In the genomic region with DNA sequence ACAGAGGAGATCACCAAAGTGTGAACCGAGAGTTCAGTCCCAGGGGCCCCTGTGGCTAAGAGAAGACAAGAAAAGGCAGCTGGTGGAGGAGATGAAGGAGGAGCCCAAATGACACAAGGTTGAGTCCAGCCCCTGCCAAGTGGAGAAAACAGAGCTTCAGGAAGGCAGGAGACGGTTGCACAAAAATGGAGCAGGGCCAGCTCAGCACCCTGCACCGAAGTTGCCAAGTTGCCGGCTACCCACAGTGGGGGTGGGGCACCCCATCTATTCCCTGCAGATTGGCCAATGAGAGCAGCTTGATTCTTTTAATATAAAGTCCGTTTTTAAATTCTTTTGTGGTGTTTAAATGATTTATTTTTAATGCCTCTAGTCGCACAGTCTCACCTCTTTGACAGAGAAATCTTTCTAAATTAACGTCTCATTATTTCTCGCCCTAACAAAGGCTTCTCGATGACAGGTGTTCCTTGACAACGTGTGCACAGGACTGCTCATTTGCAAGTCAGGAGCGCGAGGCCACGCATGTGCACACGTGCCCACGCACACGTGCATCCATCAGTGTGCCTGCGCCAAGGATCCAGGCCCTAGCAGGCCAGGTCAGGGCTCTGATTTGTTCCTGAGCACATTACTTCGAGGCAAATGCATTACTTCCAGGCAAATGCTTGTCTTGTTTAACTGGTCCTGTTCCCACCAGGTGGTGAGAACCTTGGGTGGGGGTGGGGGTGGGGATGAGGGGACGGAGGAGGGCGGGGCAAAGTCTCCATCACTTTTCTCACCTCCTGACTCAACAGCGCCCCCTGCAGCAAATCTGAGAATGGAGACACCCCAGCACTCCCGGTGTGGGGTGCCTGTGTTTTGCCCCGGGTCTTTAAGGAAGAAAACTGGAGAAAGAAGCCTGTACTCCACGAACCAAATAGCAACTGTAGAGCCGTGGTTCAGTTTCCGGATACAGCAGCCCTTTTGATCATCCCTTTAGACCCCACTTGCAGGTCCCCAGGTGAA, we compare ENCODE assay signal across 16 mouse cellular contexts. TPM values are rescaled to one million over a fixed set of nuclear protein-coding genes. Genes with fewer than 3 reads are reported as not detected.
A peak's percentile ranks its signal among the peaks of the same experiment; 100 is the strongest.
DNase-seq lines count a peak whose midpoint lies in the region; ATAC-seq and TF ChIP-seq lines count a peak whose summit lies in the region.
"Had no signal": no experiment of that assay in that cellular context is flagged by ENCODE, and none has a peak within 500 bp of the region (broad histone marks: within the 10 kb centered on the region; RNA-seq: fewer than 3 reads in every experiment).

No protein-coding gene starts in this region.

- no peaks in the 10 kb centered on the region for H3K9me3 ChIP-seq in heart, embryonic 12.5 days (replicated peaks)
- H3K9me3 ChIP-seq: heart, embryonic 10.5 days; neural tube, embryonic 13.5 days had no signal

- no peak for ATAC-seq in CD4-positive, CD25-positive, alpha-beta regulatory T cell, adult 4 months
- no peak for ATAC-seq in heart, embryonic 12.5 days (ENCODE audit: insufficient number of reproducible peaks, low FRiP score)

- whole genome bisulfite sequencing in heart, embryonic 12.5 days: 61% methylated on average over 26 of the region's 26 CpGs

- no peak overlapping the region for H3K4me3 ChIP-seq in left cerebral cortex, adult 2 months
- no peak overlapping the region for H3K4me3 ChIP-seq in heart, embryonic 12.5 days
- H3K4me3 ChIP-seq: heart, embryonic 10.5 days; neural tube, embryonic 13.5 days had no signal

- peaks cover 16% of the 10 kb centered on the region for H3K4me1 ChIP-seq in heart, embryonic 12.5 days (replicated peaks)

- TF ChIP-seq CTCF in left cerebral cortex, adult 2 months (IDR thresholded peaks at IDR 0.05): peak; percentile 18

- peak; percentile 28 for DNase-seq in CD4-positive, CD25-positive, alpha-beta regulatory T cell, adult 2 months (ENCODE audit: low read depth, low spot score)
- peak in 1 of 2 experiments; percentile 31 for DNase-seq in left cerebral cortex, adult 2 months (ENCODE audit: extremely low spot score in 1 of 2, low spot score in 2 of 2)
- no peak for DNase-seq in left cerebral cortex, postnatal 36 days (ENCODE audit: low spot score in 2 of 2)
- DNase-seq in thymus, postnatal 4 days: peak; percentile 57
- no peak for DNase-seq in thymus, postnatal 10 days (ENCODE audit: low spot score in 2 of 2)
- no peak for DNase-seq in spleen, postnatal 14 days (ENCODE audit: low spot score in 2 of 2)
- DNase-seq: cerebellum, postnatal 36 days; gastrocnemius, postnatal 10 days; heart, postnatal 4 days; layer of hippocampus, adult 9-11 months; lung, adult 18-20 months; thymus, postnatal 36 days had no signal

- no peak overlapping the region for H3K9ac ChIP-seq in heart, embryonic 12.5 days
- H3K9ac ChIP-seq: neural tube, embryonic 13.5 days had no signal

- no peak overlapping the region for H3K4me2 ChIP-seq in heart, embryonic 12.5 days
- H3K4me2 ChIP-seq: neural tube, embryonic 13.5 days had no signal

- no peaks in the 10 kb centered on the region for H3K36me3 ChIP-seq in heart, embryonic 12.5 days
- H3K36me3 ChIP-seq: heart, embryonic 10.5 days; neural tube, embryonic 13.5 days had no signal

- no peak overlapping the region for H3K27ac ChIP-seq in left cerebral cortex, adult 2 months
- no peak overlapping the region for H3K27ac ChIP-seq in heart, embryonic 12.5 days (ENCODE audit: poor library complexity, severe bottlenecking)
- H3K27ac ChIP-seq: heart, embryonic 10.5 days; neural tube, embryonic 13.5 days had no signal

- H3K27me3 ChIP-seq in heart, embryonic 12.5 days (replicated peaks): peaks cover 12% of the 10 kb centered on the region
- H3K27me3 ChIP-seq: neural tube, embryonic 13.5 days had no signal

- intact Hi-C loops in left cerebral cortex, adult 2 months (cut with DNase I): no loop called here
- intact Hi-C loops in left cerebral cortex, postnatal 36 days (cut with DNase I): loop anchor here (5.0 kb wide), 1 partner anchor 34 kb away; no protein-coding TSS in a partner anchor

RNA-seq across cellular contexts. Expression of a gene that starts 44.0 kb away (rescaled TPM):
- not detected for polyA plus RNA-seq in CD4-positive, CD25-positive, alpha-beta regulatory T cell, adult 4 months (2017; shearing (Covaris generic))
- total RNA-seq in left cerebral cortex, adult 2 months (2021): 10 to 100 TPM; 27.8 to 32.7 TPM
- total RNA-seq in left cerebral cortex, postnatal 36 days (2021): 10 to 100 TPM; 21.1 to 37.0 TPM
- 3.9 and 6.2 TPM in 2 replicates for polyA plus RNA-seq in heart, embryonic 12.5 days (2016; fragmentation: Nextera tagmentation; extraction: Ambion mirVana)

Comparison
In these comparisons a context has a peak if more than half of its experiments do, and no peak if none do; other contexts are left out.
1. DNase-seq: peak in CD4-positive, CD25-positive, alpha-beta regulatory T cell, adult 2 months (single experiment) and thymus, postnatal 4 days (single experiment); none in left cerebral cortex, postnatal 36 days (0 of 2), thymus, postnatal 10 days (0 of 2) and spleen, postnatal 14 days (0 of 2).